Mouse (Mus musculus) CD4-positive, CD25-positive, alpha-beta regulatory T cell, adult 2 months (primary cell): ENCODE data around the gene Olfr282.
"Not testable (repeated sequence)": the region's sequence is repeated elsewhere in the genome, so short reads cannot be mapped to it uniquely, and the experiment has no call there.

Experiments used
- DNase-seq: peaks from one replicate; pipeline ENCODE4 v3.0.0-alpha.2; 2012; ENCODE audit warnings: low read depth, low spot score

Gene Olfr282

GRCm38 (mm10) chr15:98430925-98431324 is at the start of gene Olfr282:
Olfr282 (plus strand) TSS chr15:98431225.
- DNase-seq: not testable (repeated sequence)

GRCm38 (mm10) chr15:98387621-98388020 is 43.4 kb upstream of the Olfr282 start:
- no peak for DNase-seq

- peak; percentile 59 for DNase-seq
Observed at GRCm38 (mm10) chr15:98389796-98390195, 41.2 kb upstream of the Olfr282 start.

- no peak for DNase-seq
Observed at GRCm38 (mm10) chr15:98391081-98391902, 39.7 kb upstream of the Olfr282 start.

- no peak for DNase-seq
Observed at GRCm38 (mm10) chr15:98391903-98392187, 39.2 kb upstream of the Olfr282 start.

- no peak for DNase-seq
Observed at GRCm38 (mm10) chr15:98397136-98397535, 33.9 kb upstream of the Olfr282 start.

GRCm38 (mm10) chr15:98402356-98402755 is 28.7 kb upstream of the Olfr282 start:
- no peak for DNase-seq

GRCm38 (mm10) chr15:98408406-98409060 is 22.5 kb upstream of the Olfr282 start:
- DNase-seq: peak; percentile 13

- no peak for DNase-seq
Observed at GRCm38 (mm10) chr15:98409635-98410034, 21.4 kb upstream of the Olfr282 start.

- no peak for DNase-seq
Observed at GRCm38 (mm10) chr15:98410249-98410648, 20.8 kb upstream of the Olfr282 start.

- no peak for DNase-seq
Observed at GRCm38 (mm10) chr15:98415996-98416395, 15.0 kb upstream of the Olfr282 start.

- DNase-seq: not testable (repeated sequence)
Observed at GRCm38 (mm10) chr15:98416802-98417201, 14.2 kb upstream of the Olfr282 start.

- DNase-seq: peak; percentile 53
Observed at GRCm38 (mm10) chr15:98417285-98417684, 13.7 kb upstream of the Olfr282 start.

GRCm38 (mm10) chr15:98418096-98418495 is 12.9 kb upstream of the Olfr282 start:
- no peak for DNase-seq

- no peak for DNase-seq
Observed at GRCm38 (mm10) chr15:98420897-98421296, 10.1 kb upstream of the Olfr282 start.

GRCm38 (mm10) chr15:98424326-98424725 is 6.7 kb upstream of the Olfr282 start:
- no peak for DNase-seq

- DNase-seq: no peak
Observed at GRCm38 (mm10) chr15:98424753-98425152, 6.3 kb upstream of the Olfr282 start.

GRCm38 (mm10) chr15:98425188-98425587 is 5.8 kb upstream of the Olfr282 start:
- no peak for DNase-seq

GRCm38 (mm10) chr15:98444561-98444960 is 13.5 kb downstream of the Olfr282 start:
- no peak for DNase-seq

GRCm38 (mm10) chr15:98448521-98448920 is 17.5 kb downstream of the Olfr282 start:
- no peak for DNase-seq

GRCm38 (mm10) chr15:98452288-98452687 is 21.3 kb downstream of the Olfr282 start, which contains the start of gene Olfr281:
Olfr281 (plus strand) TSS chr15:98452588.
- no peak for DNase-seq

- DNase-seq: no peak
Observed at GRCm38 (mm10) chr15:98469596-98469995, 38.6 kb downstream of the Olfr282 start, which contains the start of gene OR5BS1P. OR5BS1P (plus strand) TSS chr15:98469896.

GRCm38 (mm10) chr15:98471539-98471938 is 40.5 kb downstream of the Olfr282 start:
- no peak for DNase-seq
